Mouse (Mus musculus) activated CD4-positive, CD25-positive, alpha-beta regulatory T cell, adult 4 months (primary cell): ENCODE measurements around the gene Prkch. TPM values are rescaled to one million over a fixed set of nuclear protein-coding genes. Genes with fewer than 3 reads are reported as not detected.

Experiments used
- ATAC-seq: one replicate; pipeline ENCODE4 v1.8.0; 2017
- polyA plus RNA-seq, 2 experiments: library from polyadenylated mRNA; unstranded; fragments of 100-300 nt; shearing (Covaris generic); gene quantifications; one replicate each; pipeline ENCODE4 v1.2.1; 2017

Prkch gene
- polyA plus RNA-seq, 2 experiments from 2014 or later = 80.9 to 82.1 TPM

GRCm38 (mm10) chr12:73805541-73805940 lies 220.9 kb downstream of the Prkch start:
- ATAC-seq = no peak

- ATAC-seq = no peak
These were observed 221.4 kb downstream of the Prkch start for GRCm38 (mm10) chr12:73806003-73806402.

- no peak for ATAC-seq
These were observed 222.6 kb downstream of the Prkch start for GRCm38 (mm10) chr12:73807228-73807627.

GRCm38 (mm10) chr12:73810041-73810795 lies 225.6 kb downstream of the Prkch start:
- no peak for ATAC-seq

GRCm38 (mm10) chr12:73810903-73811302 lies 226.3 kb downstream of the Prkch start:
- no peak for ATAC-seq

- no peak for ATAC-seq
These were observed 227.6 kb downstream of the Prkch start for GRCm38 (mm10) chr12:73812198-73812597.

- ATAC-seq = no peak
These were observed 228.7 kb downstream of the Prkch start for GRCm38 (mm10) chr12:73813016-73813900.

- no peak for ATAC-seq
These were observed 229.6 kb downstream of the Prkch start for GRCm38 (mm10) chr12:73814056-73814735.

GRCm38 (mm10) chr12:73814897-73815296 lies 230.3 kb downstream of the Prkch start:
- no peak for ATAC-seq

- ATAC-seq = no peak
These were observed 230.9 kb downstream of the Prkch start for GRCm38 (mm10) chr12:73815463-73815862.

- no peak for ATAC-seq
These were observed 231.3 kb downstream of the Prkch start for GRCm38 (mm10) chr12:73815892-73816291.

GRCm38 (mm10) chr12:73816866-73817265 lies 232.3 kb downstream of the Prkch start:
- ATAC-seq = no peak

GRCm38 (mm10) chr12:73818801-73819200 lies 234.2 kb downstream of the Prkch start:
- no peak for ATAC-seq

- no peak for ATAC-seq
These were observed 236.6 kb downstream of the Prkch start for GRCm38 (mm10) chr12:73821176-73821575.

- no peak for ATAC-seq
These were observed 237.7 kb downstream of the Prkch start for GRCm38 (mm10) chr12:73822331-73822730.

GRCm38 (mm10) chr12:73824828-73825227 lies 240.2 kb downstream of the Prkch start:
- ATAC-seq = no peak

Other genes starting within 250 kb of the Prkch start
- not detected for gene Tmem30b, start 38.4 kb upstream of the Prkch start, polyA plus RNA-seq